Mouse (Mus musculus): ENCODE measurements around the gene Engase.

Engase gene

DNA sequence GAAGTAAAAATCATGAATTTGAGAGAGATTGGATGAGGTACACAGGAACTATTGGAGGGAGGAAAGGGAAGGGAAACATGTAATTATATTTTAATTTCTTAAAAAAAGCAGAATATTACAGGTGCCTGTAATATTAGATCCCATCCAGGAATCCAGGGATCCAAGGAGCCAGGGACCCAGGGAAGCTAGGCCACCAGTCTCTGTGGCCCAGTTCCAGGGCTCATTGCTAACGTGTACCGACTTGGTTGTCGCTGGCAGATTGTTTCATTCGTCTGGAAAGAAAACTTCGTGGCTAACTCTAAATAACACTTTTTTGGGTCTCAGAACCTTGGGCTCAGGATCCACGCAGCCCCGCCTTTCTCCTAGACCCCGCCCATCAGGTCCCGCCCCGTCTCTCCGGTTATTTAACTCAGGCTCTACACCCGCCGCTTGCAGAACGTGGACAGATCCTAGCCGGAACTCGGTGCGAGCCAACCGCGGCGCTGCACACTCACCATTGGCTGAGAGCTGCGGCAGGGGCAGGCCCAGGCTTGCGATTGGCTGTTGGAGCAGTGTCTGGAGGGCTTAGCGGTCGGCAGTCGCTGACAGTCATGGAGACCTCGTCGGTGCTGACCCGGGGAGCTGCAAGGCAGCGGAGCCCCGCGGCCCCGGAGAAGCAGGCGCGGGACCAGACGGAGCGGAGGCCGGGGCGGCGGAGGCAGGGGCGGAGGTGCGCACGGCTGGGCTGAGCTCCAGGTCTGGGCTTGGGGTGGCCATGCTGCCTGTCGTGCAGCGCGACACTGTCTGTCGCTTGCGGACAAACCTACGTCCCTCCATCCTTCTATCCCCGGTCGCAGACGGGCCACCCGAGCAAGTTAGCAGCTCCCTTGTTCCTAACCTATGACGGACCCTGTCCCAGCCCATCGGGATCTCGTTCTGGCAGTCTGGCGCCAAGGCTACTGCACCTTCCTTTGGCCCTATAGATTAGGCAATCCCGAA, at the start of gene Engase:
Gene Engase, plus strand, starts transcription at position 434 of the 978 bp plus-strand sequence.
- peak; percentile 97 for DNase-seq (ENCODE audit: extremely low read depth, insufficient read length, low spot score)

GRCm38 (mm10) chr11:118427266-118427779, 49.3 kb upstream of the Engase start:
- no peak for DNase-seq (ENCODE audit: extremely low read depth, insufficient read length, low spot score)

- DNase-seq (ENCODE audit: extremely low read depth, insufficient read length, low spot score), result no peak
Observed at GRCm38 (mm10) chr11:118427986-118428385, 48.6 kb upstream of the Engase start, which contains the start of gene C1qtnf1. C1qtnf1 (plus strand) TSS chr11:118428203.

- no peak for DNase-seq (ENCODE audit: extremely low read depth, insufficient read length, low spot score)
Observed at GRCm38 (mm10) chr11:118428460-118428868, 48.2 kb upstream of the Engase start.

DNA sequence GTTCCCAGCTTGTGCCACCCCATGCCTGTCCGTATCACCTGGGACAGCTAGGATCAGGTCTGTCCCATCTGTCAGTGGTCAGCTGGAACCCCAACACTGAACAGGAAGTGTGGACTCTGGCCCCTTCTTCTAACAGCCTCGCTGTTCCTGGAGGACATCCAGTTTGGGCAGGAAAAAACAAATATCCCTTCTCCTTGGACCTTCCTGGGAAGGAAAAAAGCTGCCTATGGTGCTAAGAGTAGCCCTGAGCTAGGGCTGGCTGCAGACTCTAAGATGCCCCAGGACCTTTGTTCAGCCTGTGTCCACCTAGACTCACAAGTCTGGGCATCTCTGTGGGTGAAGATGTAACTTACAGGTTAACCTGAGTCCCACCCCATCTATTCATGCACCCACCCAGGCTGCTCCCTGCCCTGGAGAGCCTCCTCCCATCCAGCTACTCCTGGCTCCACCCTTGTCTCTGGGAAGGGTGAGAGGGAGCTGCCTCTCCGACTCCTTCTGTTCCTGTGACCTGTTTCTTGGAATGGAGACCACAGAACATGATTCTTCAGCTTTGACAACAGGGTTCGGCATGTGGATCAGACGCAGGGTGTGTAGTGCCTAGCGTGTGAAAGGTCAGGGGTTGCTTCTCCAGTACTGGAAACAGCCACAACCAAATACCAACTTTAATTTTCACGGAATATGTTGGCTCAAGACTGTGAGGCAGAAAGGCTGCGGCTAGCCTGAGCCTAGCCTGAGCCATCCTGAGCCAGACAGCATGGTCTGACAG, 47.5 kb upstream of the Engase start:
- no peak for DNase-seq (ENCODE audit: extremely low read depth, insufficient read length, low spot score)

DNA sequence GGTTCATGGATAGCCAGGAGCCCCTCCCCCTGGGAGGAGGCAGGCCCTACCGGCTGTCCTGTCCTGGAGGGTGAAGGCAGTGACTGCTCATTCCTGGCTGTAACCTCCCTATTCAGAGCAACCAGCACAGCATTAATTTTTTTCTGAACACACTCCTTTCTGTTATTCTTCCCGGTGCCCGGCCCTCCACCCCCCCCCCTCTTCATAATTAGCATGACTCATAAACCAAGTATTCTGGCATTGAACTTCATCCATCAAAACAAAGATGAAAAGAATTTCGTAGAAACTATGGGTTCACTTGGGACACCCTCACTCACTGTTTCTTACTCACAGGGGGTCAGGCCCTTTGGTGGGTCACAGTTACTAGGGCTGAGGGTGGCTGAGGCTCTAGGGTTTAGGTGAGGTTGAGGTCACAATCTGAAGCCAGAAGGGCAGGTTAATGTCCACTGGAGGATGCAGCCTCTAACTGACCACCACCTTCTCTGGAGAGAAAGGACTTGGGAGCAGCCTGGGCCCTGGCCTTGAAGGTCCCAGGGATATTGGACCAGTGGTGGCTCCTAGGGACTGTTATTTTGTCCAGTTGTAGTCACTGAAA, 46.2 kb upstream of the Engase start:
- DNase-seq (ENCODE audit: extremely low read depth, insufficient read length, low spot score), result peak; percentile 67

DNA sequence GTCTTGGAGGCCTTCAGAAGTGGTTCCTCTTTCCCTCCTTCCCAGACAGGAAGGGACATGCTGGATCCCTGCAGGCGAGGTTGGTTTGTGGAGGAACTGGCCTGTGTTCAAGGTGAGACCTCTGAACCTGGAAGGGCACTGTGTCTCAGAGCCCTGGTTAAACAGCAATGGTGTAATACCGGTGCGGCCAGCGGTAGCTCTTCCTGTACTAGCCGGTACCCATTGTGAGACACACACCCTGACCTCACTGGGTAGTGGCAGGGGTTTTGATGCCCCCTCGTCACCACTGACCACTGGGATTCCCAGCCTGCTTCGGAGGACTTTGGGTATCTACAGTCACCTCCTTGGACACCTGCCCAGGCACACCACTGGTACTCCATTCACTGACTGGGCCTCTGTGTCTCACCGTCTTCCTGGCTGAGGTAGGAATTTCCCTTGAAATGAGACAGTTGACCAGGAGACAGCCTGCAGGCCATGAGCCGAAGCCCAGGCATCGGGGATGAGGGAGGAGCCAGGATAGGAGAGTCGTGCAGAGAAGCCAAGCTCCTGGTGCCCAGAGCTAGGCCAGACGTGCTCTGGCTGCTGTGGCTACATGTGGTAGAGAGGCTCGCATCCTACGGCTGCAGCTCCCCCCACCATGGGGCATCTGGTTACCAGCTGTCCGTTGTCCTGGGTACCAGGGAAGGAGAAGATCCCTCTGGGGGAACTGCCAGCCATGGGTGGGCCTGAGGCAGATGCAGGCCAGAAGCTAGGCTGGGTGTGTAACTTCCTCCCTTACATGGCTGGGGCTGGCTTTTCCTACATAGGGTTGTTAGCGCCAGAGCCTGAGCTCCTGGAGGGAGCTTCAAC, 45.3 kb upstream of the Engase start:
- peak; percentile 66 for DNase-seq (ENCODE audit: extremely low read depth, insufficient read length, low spot score)

DNA sequence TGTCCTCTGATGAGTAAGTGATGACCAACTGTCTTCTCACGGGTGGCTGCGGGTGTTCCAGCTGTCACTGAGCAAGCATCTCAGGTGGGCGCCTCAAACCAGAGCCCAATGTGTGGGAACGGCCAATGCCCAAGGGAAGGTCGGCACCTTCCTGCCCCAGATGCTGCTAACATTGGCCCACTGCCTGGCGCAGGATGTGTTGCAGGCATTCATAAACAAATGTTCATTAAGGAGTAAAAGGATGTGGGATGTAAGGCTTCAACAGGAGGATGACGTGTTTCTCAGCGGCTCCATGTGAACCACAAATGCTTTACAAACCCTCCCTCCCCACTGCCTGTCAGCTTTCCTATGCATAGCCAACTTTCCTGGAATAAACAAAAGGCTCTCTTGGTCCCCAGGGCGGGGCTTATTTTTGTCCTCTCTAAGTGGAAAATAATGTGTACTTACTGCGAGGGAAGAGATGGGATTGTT, 43.2 kb upstream of the Engase start:
- peak; percentile 80 for DNase-seq (ENCODE audit: extremely low read depth, insufficient read length, low spot score)

- DNase-seq (ENCODE audit: extremely low read depth, insufficient read length, low spot score), result no peak
Observed at GRCm38 (mm10) chr11:118434093-118434492, 42.5 kb upstream of the Engase start.

DNA sequence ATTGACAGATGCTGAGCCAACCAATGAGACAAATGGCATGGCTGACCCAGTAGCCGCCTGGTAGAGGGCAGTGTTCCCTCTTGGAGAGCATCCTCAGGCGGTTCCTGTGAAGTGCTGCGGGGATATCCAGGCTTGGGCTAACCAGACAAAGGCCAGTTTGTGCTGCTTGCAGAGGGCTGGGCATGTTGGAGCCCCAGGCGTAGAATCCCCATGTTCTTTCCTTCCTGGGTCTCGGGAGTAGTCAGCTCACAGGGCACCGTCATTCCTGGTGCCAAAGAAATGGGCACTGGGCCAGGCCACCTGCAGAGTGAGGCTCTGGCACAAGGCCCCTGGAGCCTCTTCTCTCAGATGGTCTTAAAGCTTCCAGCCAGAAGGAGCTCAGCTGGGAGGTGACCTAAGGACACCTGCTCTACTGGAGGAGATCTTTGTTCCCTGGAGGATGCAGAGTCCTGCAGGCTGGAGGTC, 40.1 kb upstream of the Engase start:
- DNase-seq (ENCODE audit: extremely low read depth, insufficient read length, low spot score), result peak; percentile 68

- peak; percentile 78 for DNase-seq (ENCODE audit: extremely low read depth, insufficient read length, low spot score)
Observed at GRCm38 (mm10) chr11:118438665-118439414, 37.8 kb upstream of the Engase start.

GRCm38 (mm10) chr11:118442691-118443090, 33.9 kb upstream of the Engase start:
- DNase-seq (ENCODE audit: extremely low read depth, insufficient read length, low spot score), result no peak

DNA sequence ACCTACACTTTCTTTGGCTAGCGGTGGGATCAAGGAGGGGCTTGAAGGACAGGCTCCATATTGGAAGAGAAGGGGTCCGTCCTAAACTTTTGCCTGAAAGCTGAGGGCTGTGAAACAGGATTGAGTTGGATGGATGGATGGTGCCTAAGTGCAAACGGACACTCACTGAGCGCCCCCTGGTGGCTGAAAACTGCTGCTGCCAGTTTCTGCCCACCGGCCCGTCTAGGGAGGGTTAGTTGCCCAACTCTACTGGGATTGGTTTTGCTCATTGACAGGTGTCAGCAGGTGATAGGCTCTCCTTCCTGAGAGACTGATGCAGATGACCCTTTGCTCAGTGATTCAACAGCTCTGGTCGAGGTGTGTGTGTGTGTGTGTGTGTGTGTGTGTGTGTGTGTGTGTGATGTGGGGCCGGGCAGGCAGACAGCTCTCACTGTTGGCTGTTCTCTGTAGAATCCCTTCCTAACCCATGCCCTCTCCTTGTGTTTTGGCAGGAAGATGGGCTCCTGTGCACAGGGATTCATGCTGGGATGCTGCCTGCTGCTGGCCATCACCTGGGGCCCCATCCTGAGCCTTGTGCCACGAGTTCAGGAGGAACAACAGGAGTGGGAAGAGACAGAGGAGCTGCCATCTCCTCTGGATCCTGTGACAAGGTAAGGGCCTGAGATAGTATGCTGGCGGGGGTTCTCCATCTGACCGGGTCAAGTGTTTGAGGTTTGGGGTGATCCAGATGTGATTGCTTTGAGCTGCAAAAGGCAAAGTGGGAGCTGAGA, 33.2 kb upstream of the Engase start:
- DNase-seq (ENCODE audit: extremely low read depth, insufficient read length, low spot score), result peak; percentile 38

- DNase-seq (ENCODE audit: extremely low read depth, insufficient read length, low spot score), result no peak
Observed at GRCm38 (mm10) chr11:118445843-118446242, 30.8 kb upstream of the Engase start.

GRCm38 (mm10) chr11:118447346-118447745, 29.3 kb upstream of the Engase start:
- no peak for DNase-seq (ENCODE audit: extremely low read depth, insufficient read length, low spot score)

GRCm38 (mm10) chr11:118448385-118448784, 28.2 kb upstream of the Engase start:
- no peak for DNase-seq (ENCODE audit: extremely low read depth, insufficient read length, low spot score)

DNA sequence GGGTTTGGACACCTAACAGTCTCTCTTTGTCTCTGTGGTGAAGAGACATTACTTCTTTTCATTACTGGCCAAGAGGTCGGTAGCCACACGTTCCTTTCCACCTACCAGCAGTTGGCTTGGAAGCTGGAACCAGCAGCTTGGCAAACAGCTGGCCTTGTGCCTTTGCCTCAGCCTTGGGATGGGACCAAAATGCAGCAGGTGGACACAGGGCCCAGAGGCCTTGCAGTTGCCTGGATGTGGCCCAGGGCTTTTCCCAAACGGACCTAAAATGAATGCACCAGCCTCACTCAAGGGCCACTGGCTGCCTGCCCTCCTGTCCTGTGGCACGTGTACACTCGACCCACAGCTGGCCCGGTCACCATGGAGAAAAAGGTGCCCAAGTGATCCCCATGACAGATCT, 25.4 kb upstream of the Engase start:
- DNase-seq (ENCODE audit: extremely low read depth, insufficient read length, low spot score), result no peak

- no peak for DNase-seq (ENCODE audit: extremely low read depth, insufficient read length, low spot score)
Observed at GRCm38 (mm10) chr11:118452955-118453354, 23.7 kb upstream of the Engase start.
